ENCODE assay signal across 17 mouse cellular contexts in the genomic region with DNA sequence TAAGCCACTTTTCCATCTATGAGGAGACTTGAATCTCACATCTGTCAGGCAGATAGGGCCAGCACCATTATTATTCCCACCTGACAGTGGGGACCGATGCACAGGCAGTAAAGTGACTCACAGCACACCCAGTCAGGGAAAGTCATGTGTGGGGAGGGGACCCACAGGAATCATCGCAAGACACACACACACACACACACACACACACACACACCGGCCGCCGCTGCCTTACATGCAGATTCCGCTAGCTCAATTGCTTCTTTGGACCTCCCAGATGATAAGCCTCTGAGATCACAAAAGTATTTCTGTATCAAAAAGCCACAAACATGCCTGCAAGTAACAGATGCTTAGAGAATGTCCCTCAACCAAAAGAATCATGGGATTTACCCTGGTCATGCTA.
"Had no signal": no experiment of that assay in that cellular context is flagged by ENCODE, and none has a peak within 500 bp of the region (broad histone marks: within the 10 kb centered on the region; RNA-seq: fewer than 3 reads in every experiment).

No protein-coding gene starts in this region.

- H3K9me3 ChIP-seq: midbrain, embryonic 10.5 days; midbrain, embryonic 12.5 days; neural tube, embryonic 12.5 days had no signal

- H3K4me3 ChIP-seq: midbrain, embryonic 10.5 days; midbrain, embryonic 12.5 days; neural tube, embryonic 12.5 days had no signal

- DNase-seq: lung, adult 18-20 months; lung, postnatal 10 days; lung, postnatal 4 days; midbrain, embryonic 14.5 days; retina, postnatal 1 day; right cerebral cortex, adult 18-20 months; right cerebral cortex, postnatal 25 days; right cerebral cortex, postnatal 4 days; spleen, adult 18-20 months; thymus, adult 18-20 months; thymus, postnatal 14 days; thymus, postnatal 36 days had no signal

- H3K9ac ChIP-seq: lung, embryonic 14.5 days; midbrain, embryonic 12.5 days; neural tube, embryonic 12.5 days had no signal

- H3K27me3 ChIP-seq: midbrain, embryonic 12.5 days; neural tube, embryonic 12.5 days had no signal

- H3K27ac ChIP-seq: midbrain, embryonic 10.5 days; midbrain, embryonic 12.5 days; neural tube, embryonic 12.5 days had no signal

- ATAC-seq: midbrain, embryonic 16.5 days had no signal

- H3K36me3 ChIP-seq: midbrain, embryonic 10.5 days; midbrain, embryonic 12.5 days; neural tube, embryonic 12.5 days had no signal

- H3K4me1 ChIP-seq: midbrain, embryonic 10.5 days; midbrain, embryonic 12.5 days; neural tube, embryonic 12.5 days had no signal

- H3K4me2 ChIP-seq: lung, embryonic 14.5 days; midbrain, embryonic 12.5 days; neural tube, embryonic 12.5 days had no signal
